Mouse (Mus musculus) urinary bladder, postnatal 4 days (tissue): ENCODE results near the gene Ranbp2.
"Not testable (repeated sequence)": the region's sequence is repeated elsewhere in the genome, so short reads cannot be mapped to it uniquely, and the experiment has no call there.

Source experiments
- DNase-seq, 2 experiments: peaks; one replicate each; pipeline ENCODE4 v3.0.0; 2021 to 2022; ENCODE audit warnings: low spot score in 2 of 2

The Ranbp2 gene

GRCm38 (mm10) chr10:58496732-58497131, 50.0 kb downstream of the Ranbp2 start:
- DNase-seq = no peak

- peak; percentile 87 to 92 for DNase-seq
Measured at GRCm38 (mm10) chr10:58497320-58498284, 50.9 kb downstream of the Ranbp2 start, which contains the start of gene Ccdc138. Ccdc138 (plus strand) TSS chr10:58497948.

GRCm38 (mm10) chr10:58498516-58498915, 51.8 kb downstream of the Ranbp2 start:
- DNase-seq = no peak

DNA sequence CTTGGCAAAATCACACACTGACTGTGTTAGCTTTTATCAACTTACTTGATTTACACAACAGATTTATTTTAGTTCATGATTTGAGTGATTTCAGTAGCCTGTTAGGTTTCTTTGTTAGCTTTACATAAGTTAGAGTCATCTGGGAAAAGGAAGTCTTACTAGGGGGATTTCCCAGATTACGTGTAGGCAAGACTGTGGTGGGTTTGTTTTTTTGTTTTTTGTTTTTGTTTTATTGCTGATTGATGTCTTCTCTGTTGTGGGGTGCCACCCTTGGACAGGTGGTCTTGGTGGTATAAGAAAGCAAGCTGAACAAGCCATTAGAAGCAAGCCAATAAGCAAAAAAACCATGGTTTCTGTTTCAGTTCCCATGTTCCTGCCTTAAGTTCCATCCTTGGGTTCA, 82.6 kb downstream of the Ranbp2 start:
- DNase-seq = no peak

- DNase-seq = no peak
Measured at GRCm38 (mm10) chr10:58530896-58531790, 84.4 kb downstream of the Ranbp2 start.

GRCm38 (mm10) chr10:58532177-58532576, 85.5 kb downstream of the Ranbp2 start:
- DNase-seq = no peak

DNA sequence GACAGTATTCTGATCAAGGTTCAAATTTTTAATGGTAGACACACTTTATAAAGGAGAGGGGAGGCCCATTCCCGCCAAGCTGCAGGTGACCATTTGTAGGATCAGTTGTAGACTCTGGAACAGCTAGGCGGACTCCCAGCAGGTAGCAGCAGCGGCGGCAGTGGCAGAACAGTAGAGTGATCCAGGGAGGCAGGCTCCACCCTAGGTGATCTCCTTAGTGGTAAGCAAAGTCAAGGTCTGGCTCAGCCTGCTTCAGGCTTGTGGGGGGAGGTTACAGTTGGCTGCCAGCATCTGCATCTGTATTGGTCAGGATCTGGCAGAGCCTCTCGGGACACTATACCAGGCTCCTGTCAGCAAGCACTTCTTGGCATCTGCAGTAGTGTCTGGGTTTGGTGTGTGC, 89.6 kb downstream of the Ranbp2 start:
- not testable (repeated sequence) for DNase-seq

DNA sequence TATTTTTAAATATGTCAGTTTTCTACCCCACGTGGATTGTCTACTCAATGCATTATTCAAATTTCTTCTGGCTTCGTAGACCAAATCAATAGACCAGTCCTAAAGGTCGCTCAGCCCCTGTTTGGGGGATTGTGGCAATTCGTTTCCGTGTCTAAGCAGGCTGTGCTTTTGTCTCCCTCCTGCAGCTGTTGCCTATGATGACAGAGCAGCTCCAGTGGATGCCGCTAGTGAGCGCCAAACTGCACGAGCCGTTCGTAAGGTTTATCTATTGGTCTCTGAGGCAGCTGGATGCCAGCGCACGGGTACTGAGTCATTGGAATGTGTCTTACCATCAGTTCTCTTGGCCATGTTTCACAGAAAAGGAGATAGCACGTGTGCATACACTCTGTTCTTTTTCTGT, 93.9 kb downstream of the Ranbp2 start:
- no peak for DNase-seq
